Mouse (Mus musculus) heart, embryonic 13.5 days (tissue): ENCODE data around the gene Tmem256. TPM values are rescaled to one million over a fixed set of nuclear protein-coding genes. Genes with fewer than 3 reads are reported as not detected.

ENCODE experiments used
- ATAC-seq: fragments of 200-750 bp; cut with Nextera tagmentation; 2 replicates; pipeline ENCODE4 v1.8.0; 2017; ENCODE audit warnings: moderate TSS enrichment; ENCODE audit not compliant: insufficient number of reproducible peaks, low FRiP score, low TSS enrichment; ENCODE audit errors: extremely low read depth
- H3K27ac ChIP-seq: fragments of 300-500 bp; sonication (generic); replicated peaks from 2 replicates; pipeline ENCODE4 v1.5.1; 2015; ENCODE audit warnings: moderate library complexity, mild to moderate bottlenecking, inconsistent platforms
- H3K27me3 ChIP-seq: fragments of 300-500 bp; sonication (generic); replicated peaks from 2 replicates; pipeline ENCODE4 v1.6.1; 2015; ENCODE audit warnings: mild to moderate bottlenecking, inconsistent platforms
- H3K36me3 ChIP-seq: fragments of 300-500 bp; sonication (generic); 2 replicates; pipeline ENCODE4 v1.6.1; 2015; ENCODE audit warnings: mild to moderate bottlenecking, inconsistent platforms
- H3K4me1 ChIP-seq: fragments of 300-500 bp; sonication (generic); 2 replicates; pipeline ENCODE4 v1.6.1; 2015; ENCODE audit warnings: inconsistent platforms
- H3K4me2 ChIP-seq: fragments of 300-500 bp; sonication (generic); 2 replicates; pipeline ENCODE4 v1.6.1; 2015; ENCODE audit warnings: inconsistent platforms, mild to moderate bottlenecking, moderate library complexity
- H3K4me3 ChIP-seq: fragments of 300-500 bp; sonication (generic); 2 replicates; pipeline ENCODE4 v1.5.1; 2015; ENCODE audit warnings: moderate library complexity, mild to moderate bottlenecking, inconsistent platforms
- H3K9ac ChIP-seq: fragments of 300-500 bp; sonication (generic); 2 replicates; pipeline ENCODE4 v1.6.1; 2015; ENCODE audit warnings: inconsistent platforms, mild to moderate bottlenecking, moderate library complexity
- H3K9me3 ChIP-seq: fragments of 300-500 bp; sonication (generic); 2 replicates; pipeline ENCODE4 v1.6.1; 2016; ENCODE audit warnings: inconsistent platforms
- WGBS: fragments of 180-500 bp; shearing (Covaris S2); methylation state at CpG from one replicate; pipeline ENCODE4 v1.1.7; 2015; ENCODE audit warnings: mixed read lengths; 5-methylcytosine and 5-hydroxymethylcytosine counted together
- polyA plus RNA-seq: library from polyadenylated mRNA; unstranded; fragments of >200 nt; fragmentation: Nextera tagmentation; extraction: Ambion mirVana; gene quantifications from 2 replicates; pipeline ENCODE4 v1.2.1, GENCODE M21; 2015

Gene Tmem256
- polyA plus RNA-seq, 1 experiment from 2014 or later, result 330 TPM

DNA sequence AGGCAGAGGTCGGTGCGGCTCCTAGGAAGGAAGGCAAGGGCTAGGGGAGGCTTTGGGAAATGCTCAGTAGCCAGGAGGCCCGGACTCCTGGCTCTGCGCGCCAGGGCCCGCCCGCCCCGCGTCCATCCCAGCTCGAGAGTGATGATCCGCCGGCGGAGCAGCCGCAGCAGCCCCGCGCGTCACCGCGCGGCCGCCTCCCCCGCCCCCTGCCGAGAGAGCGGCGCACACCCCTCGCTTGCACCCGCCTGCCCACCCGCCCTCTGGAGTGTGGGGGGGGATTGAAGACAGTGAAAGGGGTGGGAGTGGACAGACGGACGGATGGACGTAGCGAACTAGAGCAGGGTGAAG, 736 bp upstream of the Tmem256 start, which contains the start of gene Nlgn2:
TSS of gene Nlgn2 (minus strand) at position 181 of the 348 bp plus-strand sequence.
- Histone ChIP-seq H3K4me3 (peak within 1 kb of the TSS; percentile 64), H3K9me3 (no peaks in the 10 kb centered on the region), H3K27ac (peak within 1 kb of the TSS; percentile 85), H3K4me2 (peak within 1 kb of the TSS; percentile 88), H3K36me3 (peaks cover 8% of the 10 kb centered on the region; the same call in 1 of the 2 replicates), H3K4me1 (peaks cover 50% of the 10 kb centered on the region), H3K9ac (peak within 1 kb of the TSS; percentile 84), H3K27me3 (peaks cover 46% of the 10 kb centered on the region)
- WGBS, result 0% methylated on average over 31 of the region's 32 CpGs
- ATAC-seq, result peak; percentile 59; the same call in 1 of the 2 replicates

DNA sequence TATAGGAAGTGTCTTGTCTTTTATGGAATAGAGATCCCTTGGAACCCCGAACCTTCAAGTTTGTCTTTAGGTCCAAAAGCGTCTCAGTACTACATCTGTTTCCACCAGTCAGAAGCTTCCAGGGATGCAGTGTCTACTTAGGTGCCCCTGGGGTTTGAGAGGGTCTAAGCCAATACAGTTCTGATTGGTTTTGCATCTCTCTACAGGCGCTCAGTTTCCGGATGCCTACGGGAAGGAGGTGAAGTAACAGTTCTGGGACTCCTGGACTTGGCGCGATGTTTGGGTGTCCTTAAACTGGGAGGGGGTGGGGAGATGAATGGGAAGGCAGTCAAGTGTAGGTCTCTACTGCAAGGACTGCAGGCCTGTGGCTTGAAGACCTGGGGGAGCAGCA, 395 bp downstream of the Tmem256 start:
- 2% methylated on average over 7 of the region's 7 CpGs for WGBS
- Histone ChIP-seq H3K9ac (peak overlapping the region; percentile 84), H3K4me2 (peak overlapping the region; percentile 88), H3K36me3 (no peaks in the 10 kb centered on the region), H3K4me3 (peak overlapping the region; percentile 64), H3K27me3 (peaks cover 34% of the 10 kb centered on the region), H3K4me1 (peaks cover 46% of the 10 kb centered on the region), H3K9me3 (no peaks in the 10 kb centered on the region), H3K27ac (peak overlapping the region; percentile 85)
- no peak for ATAC-seq

DNA sequence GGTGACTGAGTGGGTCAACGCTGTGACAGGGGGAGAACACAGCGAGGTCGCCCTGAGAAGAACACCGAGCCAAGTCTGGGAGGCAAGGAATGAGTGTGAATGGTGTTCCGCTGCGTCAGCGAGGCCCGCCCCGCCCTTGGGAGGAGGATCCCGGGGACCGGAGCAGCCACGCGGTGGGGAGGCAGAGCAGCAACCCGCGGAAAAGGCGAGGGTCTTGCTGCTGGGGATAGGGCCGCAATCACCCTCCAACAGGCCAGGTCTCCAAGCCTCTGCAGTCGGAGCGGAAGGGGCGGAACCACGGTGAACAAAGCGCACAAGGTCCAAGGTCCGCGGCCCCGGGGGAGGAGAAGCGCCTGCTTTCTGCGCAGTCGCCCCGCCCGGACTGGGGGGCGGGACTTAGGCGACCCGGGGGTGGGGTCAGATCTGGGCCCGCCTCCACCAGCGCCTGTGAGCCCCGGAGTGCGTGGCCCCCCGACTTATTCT, 7.9 kb downstream of the Tmem256 start, which contains the start of gene Plscr3:
TSS of gene Plscr3 (plus strand) at position 179 of the 483 bp plus-strand sequence.
- peak within 1 kb of the TSS; percentile 94 for H3K9ac ChIP-seq
- no peaks in the 10 kb centered on the region for H3K27me3 ChIP-seq
- under 1% methylated on average over 38 of the region's 38 CpGs for WGBS
- ATAC-seq, result peak; percentile 92
- H3K4me3 ChIP-seq, result peak within 1 kb of the TSS; percentile 88
- H3K27ac ChIP-seq, result peak within 1 kb of the TSS; percentile 97
- H3K4me1 ChIP-seq, result peaks cover 38% of the 10 kb centered on the region
- H3K36me3 ChIP-seq, result peaks cover 37% of the 10 kb centered on the region
- no peaks in the 10 kb centered on the region for H3K9me3 ChIP-seq
- H3K4me2 ChIP-seq, result peak within 1 kb of the TSS; percentile 89

DNA sequence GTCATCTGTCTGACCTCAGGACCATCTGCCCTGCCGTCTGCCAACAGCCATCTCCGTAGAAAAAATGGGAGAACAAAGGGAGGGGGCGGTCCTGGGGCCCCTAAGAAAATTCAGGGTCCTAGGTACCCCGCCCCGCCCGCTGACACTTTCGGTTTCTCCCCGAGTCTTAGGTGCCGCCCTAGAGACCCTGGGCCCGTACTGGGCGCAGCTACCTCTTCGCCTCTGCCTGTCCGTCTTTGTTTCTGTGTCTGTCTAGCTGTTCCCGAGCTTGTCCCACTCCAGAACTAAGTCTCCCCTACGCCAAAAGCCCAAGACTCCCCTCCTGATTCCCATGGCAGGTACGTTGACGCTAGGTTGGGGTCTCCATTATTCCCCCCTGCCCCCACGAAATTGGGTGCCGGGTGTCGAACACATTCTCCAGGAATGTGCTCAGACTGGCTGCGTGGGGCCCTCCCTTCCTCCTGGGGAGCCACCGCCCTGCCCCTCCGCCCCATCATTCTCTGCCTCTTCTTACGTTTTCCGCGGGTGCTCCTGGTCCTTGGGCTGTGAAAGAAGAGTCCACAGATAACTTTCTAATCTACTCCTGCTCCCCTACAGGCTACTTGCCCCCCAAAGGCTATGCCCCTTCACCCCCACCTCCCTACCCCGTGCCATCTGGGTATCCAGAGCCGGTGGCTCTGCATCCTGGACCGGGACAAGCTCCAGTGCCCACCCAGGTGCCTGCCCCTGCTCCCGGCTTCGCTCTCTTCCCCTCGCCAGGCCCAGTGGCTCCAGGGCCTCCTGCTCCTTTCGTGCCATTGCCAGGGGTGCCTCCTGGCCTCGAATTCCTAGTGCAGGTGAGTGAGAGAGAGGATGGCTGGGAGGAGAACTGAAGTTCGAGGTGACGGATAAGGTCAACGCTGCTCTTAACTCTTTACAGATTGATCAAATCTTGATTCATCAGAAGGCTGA, 8.7 kb downstream of the Tmem256 start:
- 12% methylated on average over 37 of the region's 37 CpGs for WGBS

DNA sequence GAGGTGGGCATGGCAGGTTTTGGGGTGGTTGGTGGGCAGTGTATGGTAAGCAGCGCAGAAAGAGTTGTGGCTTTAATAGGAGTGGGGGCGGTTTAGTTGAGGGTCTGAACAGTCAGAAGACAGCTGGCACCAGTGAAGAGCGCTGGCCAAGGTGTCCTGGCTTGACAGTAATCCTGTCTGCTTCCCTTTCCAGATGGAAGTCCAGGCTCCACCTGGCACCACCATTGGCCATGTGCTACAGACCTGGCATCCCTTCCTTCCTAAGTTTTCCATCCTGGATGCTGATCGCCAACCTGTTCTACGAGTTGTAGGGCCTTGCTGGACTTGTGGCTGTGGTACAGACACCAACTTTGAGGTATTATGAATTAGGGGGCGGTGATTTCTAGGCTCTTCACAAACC, 9.7 kb downstream of the Tmem256 start:
- Histone ChIP-seq H3K4me3 (peak overlapping the region; percentile 88), H3K9me3 (no peaks in the 10 kb centered on the region), H3K27me3 (no peaks in the 10 kb centered on the region), H3K4me2 (peak overlapping the region; percentile 89), H3K27ac (no peak overlapping the region), H3K36me3 (peaks cover 51% of the 10 kb centered on the region), H3K9ac (peak overlapping the region; percentile 94; the same call in 1 of the 2 replicates), H3K4me1 (peaks cover 47% of the 10 kb centered on the region)
- no peak for ATAC-seq
- 97% methylated on average over 6 of the region's 6 CpGs for WGBS

More for the DNA sequence above, 8.7 kb downstream of the Tmem256 start:
- peaks cover 45% of the 10 kb centered on the region for H3K36me3 ChIP-seq
- peak overlapping the region; percentile 94 for H3K9ac ChIP-seq
- no peaks in the 10 kb centered on the region for H3K9me3 ChIP-seq
- H3K4me1 ChIP-seq, result peaks cover 38% of the 10 kb centered on the region
- peak; percentile 34 for ATAC-seq
- H3K27me3 ChIP-seq, result no peaks in the 10 kb centered on the region
- peak overlapping the region; percentile 88 for H3K4me3 ChIP-seq
- H3K27ac ChIP-seq, result peak overlapping the region; percentile 97
- H3K4me2 ChIP-seq, result peak overlapping the region; percentile 89

DNA sequence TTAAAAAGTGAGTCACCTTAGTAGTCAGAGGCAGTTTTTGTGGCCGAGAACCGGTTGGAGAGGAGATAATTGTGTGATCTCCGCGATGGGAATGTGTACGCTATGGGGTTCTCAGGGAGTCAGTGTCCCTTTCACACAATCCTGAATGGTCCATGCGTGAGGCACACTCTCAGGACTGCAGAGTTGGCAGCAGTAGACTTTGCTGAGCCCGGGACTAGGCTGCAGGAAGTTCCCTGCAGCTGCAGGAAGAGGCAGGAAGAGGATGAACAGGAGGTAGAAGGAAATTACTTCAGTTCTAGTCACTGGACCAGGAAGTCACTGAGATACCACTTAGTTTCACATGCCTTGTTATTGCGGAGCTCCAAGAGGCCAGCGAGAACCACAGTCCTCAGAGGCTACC, 10.8 kb downstream of the Tmem256 start:
- 79% methylated on average over 9 of the region's 9 CpGs for WGBS

DNA sequence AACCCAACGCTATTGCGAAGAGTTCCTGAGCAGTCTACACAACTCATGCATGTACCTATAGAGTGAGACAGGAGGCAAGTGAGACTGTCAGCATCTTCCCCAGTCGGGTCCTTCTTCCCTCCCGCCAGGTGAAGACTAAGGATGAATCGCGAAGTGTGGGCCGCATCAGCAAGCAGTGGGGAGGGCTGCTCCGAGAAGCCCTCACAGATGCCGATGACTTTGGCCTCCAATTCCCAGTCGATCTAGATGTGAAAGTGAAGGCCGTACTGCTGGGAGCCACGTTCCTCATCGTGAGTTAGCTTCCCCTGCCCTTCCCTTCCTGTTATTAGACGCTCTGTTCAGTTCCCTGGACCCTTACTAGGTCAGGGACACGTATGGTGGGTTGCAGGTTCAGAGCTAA, 11.6 kb downstream of the Tmem256 start:
- Histone ChIP-seq H3K36me3 (peaks cover 51% of the 10 kb centered on the region), H3K27ac (0 out of 2 replicates have a peak overlapping the region, but pooled peaks have one; percentile 31), H3K9me3 (no peaks in the 10 kb centered on the region), H3K27me3 (no peaks in the 10 kb centered on the region), H3K4me3 (no peak overlapping the region), H3K4me1 (peaks cover 56% of the 10 kb centered on the region), H3K9ac (no peak overlapping the region), H3K4me2 (no peak overlapping the region)
- 90% methylated on average over 15 of the region's 15 CpGs for WGBS
- no peak for ATAC-seq

More for the DNA sequence above, 10.8 kb downstream of the Tmem256 start:
- Histone ChIP-seq H3K27me3 (no peaks in the 10 kb centered on the region), H3K27ac (peak overlapping the region; percentile 31), H3K4me2 (peak overlapping the region; percentile 24), H3K4me1 (peaks cover 52% of the 10 kb centered on the region), H3K36me3 (peaks cover 51% of the 10 kb centered on the region), H3K9me3 (no peaks in the 10 kb centered on the region), H3K9ac (no peak overlapping the region), H3K4me3 (no peak overlapping the region)
- ATAC-seq, result no peak

DNA sequence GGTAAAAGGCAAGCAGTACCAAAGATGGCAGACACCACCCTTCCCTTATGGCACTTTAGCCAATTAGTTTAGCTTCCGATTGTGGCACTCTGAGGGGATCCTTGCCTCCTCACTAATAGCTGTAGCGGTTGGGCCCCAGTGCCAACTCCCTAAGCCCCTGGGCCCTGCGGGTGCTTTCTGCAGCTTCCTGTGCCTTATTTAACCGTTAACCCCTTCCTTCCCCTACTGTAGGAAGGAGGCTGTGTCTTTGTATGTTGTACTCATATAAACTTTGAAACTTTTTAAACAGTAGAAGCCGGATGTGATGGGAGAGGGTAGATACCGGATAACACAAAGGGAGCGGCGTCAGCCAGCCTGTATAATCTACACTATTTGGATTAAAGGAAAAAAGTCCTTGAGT, 12.4 kb downstream of the Tmem256 start:
- H3K4me3 ChIP-seq, result no peak overlapping the region
- peaks cover 59% of the 10 kb centered on the region for H3K4me1 ChIP-seq
- 76% methylated on average over 8 of the region's 8 CpGs for WGBS
- H3K4me2 ChIP-seq, result no peak overlapping the region
- H3K9me3 ChIP-seq, result no peaks in the 10 kb centered on the region
- H3K36me3 ChIP-seq, result peaks cover 51% of the 10 kb centered on the region
- ATAC-seq, result no peak
- H3K27ac ChIP-seq, result no peak overlapping the region
- H3K9ac ChIP-seq, result no peak overlapping the region
- H3K27me3 ChIP-seq, result 0 out of 2 replicates have a peak, but pooled peaks cover 3% of the 10 kb centered on the region

DNA sequence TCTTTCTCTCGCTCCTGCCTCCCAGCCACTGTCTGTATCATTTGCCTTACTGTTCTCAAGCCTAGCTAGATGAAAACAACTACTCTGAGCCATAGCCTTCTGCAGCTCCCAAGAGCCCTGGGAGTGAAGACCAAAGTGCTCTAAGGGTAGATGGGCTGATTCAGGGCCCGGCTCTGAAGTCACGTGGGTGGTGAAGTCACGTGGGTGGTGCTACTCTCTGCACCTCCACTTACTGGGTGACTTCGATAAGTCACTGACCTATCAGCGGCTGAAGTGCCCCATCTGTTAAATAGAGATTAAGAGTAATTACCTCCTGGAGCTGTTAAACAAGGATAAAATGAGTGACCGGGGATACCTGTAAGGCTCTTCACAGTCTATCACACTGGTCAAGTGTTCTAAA, 15.7 kb downstream of the Tmem256 start:
- peak overlapping the region; percentile 66 for H3K27ac ChIP-seq

DNA sequence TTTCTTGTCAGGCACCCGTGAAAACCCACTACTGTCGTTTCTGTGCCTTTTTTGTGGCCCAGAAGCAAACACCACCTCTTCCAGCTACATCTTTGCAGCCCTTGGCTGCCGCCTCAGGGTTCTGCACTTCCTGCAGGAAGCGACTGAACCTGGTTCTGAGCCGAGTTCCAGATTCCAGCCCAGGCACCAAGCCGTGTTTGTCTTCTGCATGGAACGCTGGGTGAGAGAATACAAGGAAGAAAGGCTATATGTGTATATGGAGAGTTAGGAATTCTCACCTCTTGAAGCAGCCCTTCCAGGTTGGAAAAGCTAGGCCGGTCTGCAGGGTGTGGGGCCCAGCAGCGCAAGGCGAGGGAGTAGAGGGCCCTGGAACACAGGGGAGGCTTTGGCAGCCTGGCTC, 16.4 kb downstream of the Tmem256 start:
- WGBS, result 68% methylated on average over 10 of the region's 10 CpGs
- Histone ChIP-seq H3K9ac (0 out of 2 replicates have a peak overlapping the region, but pooled peaks have one; percentile 3), H3K27me3 (peaks cover 35% of the 10 kb centered on the region), H3K9me3 (no peaks in the 10 kb centered on the region), H3K4me1 (peaks cover 34% of the 10 kb centered on the region), H3K4me2 (peak overlapping the region; percentile 40; the same call in 1 of the 2 replicates), H3K36me3 (peaks cover 30% of the 10 kb centered on the region), H3K27ac (peak overlapping the region; percentile 51; the same call in 1 of the 2 replicates), H3K4me3 (no peak overlapping the region)
- no peak for ATAC-seq

More for the DNA sequence above, 15.7 kb downstream of the Tmem256 start:
- Histone ChIP-seq H3K27me3 (peaks cover 28% of the 10 kb centered on the region), H3K9me3 (no peaks in the 10 kb centered on the region), H3K4me3 (no peak overlapping the region), H3K4me2 (peak overlapping the region; percentile 34; the same call in 1 of the 2 replicates), H3K36me3 (peaks cover 37% of the 10 kb centered on the region), H3K4me1 (peaks cover 38% of the 10 kb centered on the region), H3K9ac (no peak overlapping the region)
- 39% methylated on average over 7 of the region's 7 CpGs for WGBS
- ATAC-seq, result peak; percentile 91

DNA sequence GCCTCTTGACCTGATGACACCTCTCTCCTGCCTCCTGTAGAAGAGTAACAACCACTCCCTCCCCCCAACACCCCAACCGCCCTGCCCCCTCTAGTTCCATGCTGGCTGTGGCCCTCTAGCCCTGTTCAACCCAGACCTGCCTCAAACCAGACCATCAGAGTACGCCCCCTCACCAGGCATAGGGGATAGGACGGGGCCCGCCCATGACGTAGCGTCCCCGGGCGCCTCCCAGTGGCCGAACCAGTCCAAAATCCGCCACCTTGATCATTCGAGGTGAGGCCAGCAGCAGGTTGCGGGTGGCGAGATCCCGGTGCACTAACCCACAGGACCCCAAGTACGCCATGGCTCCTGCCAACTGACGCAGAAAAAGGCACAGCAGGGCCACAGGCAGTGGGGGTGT, 17.0 kb downstream of the Tmem256 start:
- peak overlapping the region; percentile 51 for H3K27ac ChIP-seq
- H3K4me2 ChIP-seq, result peak overlapping the region; percentile 40
- no peak; the same call in 1 of the 2 replicates for ATAC-seq
- H3K9me3 ChIP-seq, result no peaks in the 10 kb centered on the region
- H3K27me3 ChIP-seq, result peaks cover 39% of the 10 kb centered on the region
- WGBS, result 23% methylated on average over 16 of the region's 16 CpGs
- H3K9ac ChIP-seq, result 0 out of 2 replicates have a peak overlapping the region, but pooled peaks have one; percentile 3
- peaks cover 30% of the 10 kb centered on the region for H3K4me1 ChIP-seq
- H3K36me3 ChIP-seq, result peaks cover 23% of the 10 kb centered on the region
- H3K4me3 ChIP-seq, result no peak overlapping the region
